Mouse (Mus musculus) layer of hippocampus, adult 8-10 months (tissue): ENCODE results near the gene Taar5. TPM values are rescaled to one million over a fixed set of nuclear protein-coding genes. Genes with fewer than 3 reads are reported as not detected.

Source experiments
- DNase-seq, 2 experiments: peaks; one replicate each; pipeline ENCODE4 v3.0.0; 2022; ENCODE audit warnings: low spot score in 2 of 2
- total RNA-seq, 4 experiments: library from RNA; stranded (reverse); gene quantifications; 2 replicates each; pipeline ENCODE4 v1.2.4; 2022

The Taar5 gene
- total RNA-seq, result not detected

- no peak for DNase-seq
These were observed at the start of gene Taar5 for GRCm38 (mm10) chr10:23970656-23971165. Taar5 (plus strand) TSS chr10:23970706.

- no peak for DNase-seq
These were observed 48.0 kb upstream of the Taar5 start for GRCm38 (mm10) chr10:23922468-23922867.

GRCm38 (mm10) chr10:23923941-23924340 lies 46.6 kb upstream of the Taar5 start:
- DNase-seq, result no peak

- DNase-seq, result no peak
These were observed 32.9 kb upstream of the Taar5 start for GRCm38 (mm10) chr10:23937613-23938012.

GRCm38 (mm10) chr10:23938312-23938711 lies 32.2 kb upstream of the Taar5 start, which contains the start of gene Taar2:
Taar2 (plus strand) TSS chr10:23938572.
- DNase-seq, result no peak

GRCm38 (mm10) chr10:23942465-23942864 lies 28.0 kb upstream of the Taar5 start:
- DNase-seq, result no peak

- no peak for DNase-seq
These were observed 22.5 kb upstream of the Taar5 start for GRCm38 (mm10) chr10:23948026-23948425.

- DNase-seq, result no peak
These were observed 20.9 kb upstream of the Taar5 start, which contains the start of gene Taar3 for GRCm38 (mm10) chr10:23949508-23950005. Taar3 (plus strand) TSS chr10:23949558.

GRCm38 (mm10) chr10:23951714-23952113 lies 18.8 kb upstream of the Taar5 start:
- no peak for DNase-seq

- no peak for DNase-seq
These were observed 11.4 kb upstream of the Taar5 start for GRCm38 (mm10) chr10:23959071-23959470.

GRCm38 (mm10) chr10:23960444-23960915 lies 10.0 kb upstream of the Taar5 start, which contains the start of gene Taar4:
Taar4 (plus strand) TSS chr10:23960494.
- DNase-seq, result no peak

- DNase-seq, result no peak
These were observed 7.1 kb upstream of the Taar5 start for GRCm38 (mm10) chr10:23963444-23963843.

GRCm38 (mm10) chr10:23964921-23965610 lies 5.4 kb upstream of the Taar5 start:
- no peak for DNase-seq

- DNase-seq, result no peak
These were observed 750 bp downstream of the Taar5 start for GRCm38 (mm10) chr10:23971256-23971655.

GRCm38 (mm10) chr10:23977958-23978357 lies 7.5 kb downstream of the Taar5 start:
- no peak for DNase-seq

- peak; percentile 43 to 69 for DNase-seq
These were observed 8.6 kb downstream of the Taar5 start for GRCm38 (mm10) chr10:23978901-23979705.

- no peak for DNase-seq
These were observed 15.0 kb downstream of the Taar5 start, which contains the start of gene Taar6 for GRCm38 (mm10) chr10:23985546-23985945. Taar6 (minus strand) TSS chr10:23985646.

- DNase-seq, result no peak
These were observed 15.9 kb downstream of the Taar5 start for GRCm38 (mm10) chr10:23986419-23986818.

- no peak for DNase-seq
These were observed 22.9 kb downstream of the Taar5 start, which contains the start of gene Taar7a for GRCm38 (mm10) chr10:23993381-23993780. Taar7a (minus strand) TSS chr10:23993481.

GRCm38 (mm10) chr10:23999639-24000038 lies 29.1 kb downstream of the Taar5 start, which contains the start of gene Taar7b:
Taar7b (plus strand) TSS chr10:23999939.
- no peak for DNase-seq

GRCm38 (mm10) chr10:24006442-24006841 lies 35.9 kb downstream of the Taar5 start:
- no peak for DNase-seq

GRCm38 (mm10) chr10:24007034-24007433 lies 36.5 kb downstream of the Taar5 start:
- DNase-seq, result no peak
